Mouse (Mus musculus) C3H10T1/2 (cell line): ENCODE data around the gene Tspan5. TPM values are rescaled to one million over a fixed set of nuclear protein-coding genes. Genes with fewer than 3 reads are reported as not detected.

Experiments used
- polyA plus RNA-seq, 2 experiments: library from polyadenylated mRNA; unstranded; fragments of >200 nt; fragmentation: generic; extraction: Trizol; gene quantifications; one replicate each; pipeline ENCODE4 v1.2.1; 2012; ENCODE audit warnings: missing spikeins in 2 of 2

The Tspan5 gene
- 10 to 100 TPM; 13.5 to 31.1 TPM for polyA plus RNA-seq

DNA sequence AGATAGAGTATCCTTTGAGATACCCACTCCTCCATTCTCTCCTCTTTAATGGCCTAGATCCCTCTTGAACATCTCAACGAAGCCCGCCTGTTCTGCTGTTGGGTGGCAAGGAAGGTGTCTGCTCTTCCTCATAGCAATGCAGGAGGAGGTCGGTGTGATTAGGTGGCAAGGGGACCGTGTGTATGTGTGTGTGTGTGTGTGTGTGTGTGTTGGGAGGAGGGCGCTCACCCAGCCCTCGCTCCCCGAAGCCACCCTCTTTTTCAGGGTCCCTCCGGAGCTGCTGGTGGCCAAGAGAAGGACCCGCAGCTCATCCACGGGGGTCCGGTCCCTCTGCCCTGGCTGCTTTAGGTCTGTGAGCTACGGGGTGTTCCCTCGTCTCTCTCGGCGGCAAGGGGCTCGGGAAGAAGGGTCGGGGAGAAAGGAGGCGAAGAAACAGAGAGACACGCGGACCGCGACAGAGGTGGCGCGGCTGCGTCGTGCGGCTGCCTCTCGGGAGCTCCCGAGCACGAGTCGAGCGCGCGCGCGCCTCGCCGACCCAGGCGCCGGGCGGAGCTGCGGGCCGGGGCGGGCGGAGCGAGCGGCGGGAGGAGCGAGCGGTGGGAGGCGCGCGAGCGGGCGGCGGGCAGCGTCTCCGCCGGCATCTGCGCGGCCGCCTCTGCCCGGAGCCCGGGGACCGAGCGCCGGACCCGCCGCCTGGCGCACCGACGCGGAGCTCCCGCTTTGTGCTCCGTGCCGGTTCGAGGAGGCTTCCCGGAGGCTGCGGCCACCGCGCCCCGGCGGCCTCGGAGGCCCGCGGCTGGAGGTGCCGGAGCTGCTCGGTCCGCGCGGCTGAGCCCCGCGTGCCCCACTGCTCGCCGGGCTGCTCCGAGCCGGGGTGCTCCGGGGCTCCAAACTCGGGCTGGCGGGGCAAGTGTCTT, at the start of gene Tspan5:
Tspan5 (plus strand) TSS at position 547 of the 917 bp plus-strand sequence.

Other genes with a start within 250 kb of the Tspan5 start
- 10 to 100 TPM; 22.4 to 44.2 TPM for gene Eif4e, start 216.0 kb upstream of the Tspan5 start, polyA plus RNA-seq